In genomic region chr17:48234550-48234949, GRCm38 (mm10) we compare ENCODE assay signal across 39 mouse cellular contexts. TPM values are rescaled to one million over a fixed set of nuclear protein-coding genes. Genes with fewer than 3 reads are reported as not detected.
DNase-seq lines count a peak whose midpoint lies in the region; ATAC-seq and TF ChIP-seq lines count a peak whose summit lies in the region.
"Had no signal": no experiment of that assay in that cellular context is flagged by ENCODE, and none has a peak within 500 bp of the region (broad histone marks: within the 10 kb centered on the region; RNA-seq: fewer than 3 reads in every experiment).

No protein-coding gene starts in this region.

- H3K9me3 ChIP-seq in liver, postnatal 0 days (ENCODE audit: low read length) = no peaks in the 10 kb centered on the region
- H3K9me3 ChIP-seq in liver, embryonic 11.5 days (ENCODE audit: control insufficient read depth, low read length) = no peaks in the 10 kb centered on the region
- H3K9me3 ChIP-seq: embryonic facial prominence, embryonic 10.5 days; embryonic facial prominence, embryonic 15.5 days; forebrain, embryonic 12.5 days; heart, embryonic 12.5 days; kidney, embryonic 15.5 days had no signal

- no peak overlapping the region for H3K27ac ChIP-seq in liver, postnatal 0 days (ENCODE audit: low read depth)
- no peak overlapping the region for H3K27ac ChIP-seq in liver, embryonic 11.5 days (ENCODE audit: low read depth, low read length)
- H3K27ac ChIP-seq: embryonic facial prominence, embryonic 10.5 days; embryonic facial prominence, embryonic 15.5 days; forebrain, embryonic 12.5 days; kidney, embryonic 15.5 days; liver, embryonic 14.5 days; midbrain, embryonic 13.5 days; neural tube, embryonic 15.5 days had no signal

- H3K4me2 ChIP-seq in liver, postnatal 0 days (ENCODE audit: low read depth, low read length) = peak overlapping the region; percentile 1
- H3K4me2 ChIP-seq in liver, embryonic 11.5 days = no peak overlapping the region
- H3K4me2 ChIP-seq: embryonic facial prominence, embryonic 15.5 days; forebrain, embryonic 12.5 days; heart, embryonic 12.5 days; kidney, embryonic 15.5 days; midbrain, embryonic 13.5 days; neural tube, embryonic 15.5 days had no signal

- no peaks in the 10 kb centered on the region; the same call in 1 of the 2 replicates for H3K4me1 ChIP-seq in liver, postnatal 0 days (ENCODE audit: insufficient read depth)
- no peaks in the 10 kb centered on the region for H3K4me1 ChIP-seq in liver, embryonic 11.5 days (replicated peaks; ENCODE audit: control insufficient read depth, insufficient read depth, low read length)
- H3K4me1 ChIP-seq: embryonic facial prominence, embryonic 10.5 days; embryonic facial prominence, embryonic 15.5 days; forebrain, embryonic 12.5 days; heart, embryonic 12.5 days; kidney, embryonic 15.5 days; midbrain, embryonic 13.5 days; neural tube, embryonic 15.5 days had no signal

- WGBS in liver, postnatal 0 days (ENCODE audit: insufficient replicate concordance) = 52% methylated on average over 5 of the region's 5 CpGs
- WGBS in liver, embryonic 11.5 days = 65% methylated on average over 5 of the region's 5 CpGs

- no peak for TF ChIP-seq EP300 in liver, postnatal 0 days (IDR thresholded peaks at IDR 0.05; ENCODE audit: low read depth)

- ATAC-seq in liver, postnatal 0 days = peak; percentile 64
- ATAC-seq in liver, embryonic 11.5 days (replicated peaks; ENCODE audit: low FRiP score) = no peak
- ATAC-seq in megakaryocyte, adult 5-6 weeks (ENCODE audit: poor library complexity, severe bottlenecking) = peak; percentile 22
- ATAC-seq: forebrain, postnatal 0 days; hindbrain, embryonic 16.5 days; midbrain, embryonic 13.5 days had no signal

- no peak for DNase-seq in liver, postnatal 0 days
- DNase-seq in liver, embryonic 11.5 days (ENCODE audit: low spot score) = no peak
- peak; percentile 4 to 40 for DNase-seq in spleen, postnatal 4 days (ENCODE audit: low spot score in 2 of 2)
- no peak for DNase-seq in spleen, postnatal 36 days (ENCODE audit: low spot score in 2 of 2)
- peak; percentile 19 for DNase-seq in testis, postnatal 10 days (ENCODE audit: low spot score)
- no peak for DNase-seq in cerebellum, postnatal 14 days
- DNase-seq: adrenal gland, adult 8-10 months; B cell, adult 2 months; cerebellum, adult 2 months; cerebellum, postnatal 25 days; forebrain, postnatal 0 days; gastrocnemius, postnatal 14 days; heart, adult 18-20 months; kidney, adult 18-20 months; kidney, postnatal 25 days; right cerebral cortex, postnatal 25 days; spleen, adult 18-20 months; thymus, adult 18-20 months; thymus, postnatal 25 days had no signal

- no peak for TF ChIP-seq CTCF in liver, postnatal 0 days (IDR thresholded peaks at IDR 0.05; ENCODE audit: low read depth)

- no peaks in the 10 kb centered on the region for H3K27me3 ChIP-seq in liver, postnatal 0 days (ENCODE audit: insufficient read depth, low read length)
- no peaks in the 10 kb centered on the region for H3K27me3 ChIP-seq in liver, embryonic 11.5 days (replicated peaks; ENCODE audit: control insufficient read depth, insufficient read depth, low read length)
- H3K27me3 ChIP-seq: CH12.LX; embryonic facial prominence, embryonic 15.5 days; forebrain, embryonic 12.5 days; heart, embryonic 12.5 days; kidney, embryonic 15.5 days; midbrain, embryonic 13.5 days; neural tube, embryonic 15.5 days had no signal

- peak overlapping the region; percentile 19; the same call in 1 of the 2 replicates for H3K4me3 ChIP-seq in liver, postnatal 0 days (ENCODE audit: low read depth, low read length)
- H3K4me3 ChIP-seq in liver, embryonic 11.5 days (ENCODE audit: low read depth, low read length) = no peak overlapping the region
- H3K4me3 ChIP-seq: embryonic facial prominence, embryonic 10.5 days; embryonic facial prominence, embryonic 15.5 days; forebrain, embryonic 12.5 days; heart, embryonic 12.5 days; kidney, embryonic 15.5 days; midbrain, embryonic 13.5 days; neural tube, embryonic 15.5 days had no signal

- H3K36me3 ChIP-seq in liver, postnatal 0 days (replicated peaks; ENCODE audit: insufficient read depth, low read length) = no peaks in the 10 kb centered on the region
- H3K36me3 ChIP-seq in liver, embryonic 11.5 days (ENCODE audit: control insufficient read depth, insufficient read depth, low read length) = no peaks in the 10 kb centered on the region
- H3K36me3 ChIP-seq: embryonic facial prominence, embryonic 10.5 days; embryonic facial prominence, embryonic 15.5 days; forebrain, embryonic 12.5 days; heart, embryonic 12.5 days; kidney, embryonic 15.5 days; midbrain, embryonic 13.5 days; neural tube, embryonic 15.5 days had no signal

- no peak overlapping the region for H3K9ac ChIP-seq in liver, postnatal 0 days (replicated peaks)
- H3K9ac ChIP-seq in liver, embryonic 11.5 days (ENCODE audit: low read depth, low read length) = no peak overlapping the region
- H3K9ac ChIP-seq: embryonic facial prominence, embryonic 15.5 days; forebrain, embryonic 12.5 days; forebrain, postnatal 0 days; heart, embryonic 12.5 days; kidney, embryonic 15.5 days; liver, embryonic 14.5 days; midbrain, embryonic 13.5 days; neural tube, embryonic 15.5 days had no signal

RNA-seq across cellular contexts. Expression of gene Trem1, which starts 2.0 kb away (rescaled TPM):
- polyA plus RNA-seq in liver, postnatal 0 days (2015; fragmentation: Nextera tagmentation; extraction: Ambion mirVana) = 1.6 and 2.1 TPM in 2 replicates
- 0.36 and 0.89 TPM in 2 replicates for polyA plus RNA-seq in liver, embryonic 11.5 days (2014; fragmentation: Nextera tagmentation; extraction: Ambion mirVana)
- total RNA-seq in megakaryocyte, adult 5-6 weeks (2015) = 5.4 and 6.6 TPM in 2 replicates
- total RNA-seq in megakaryocyte, adult 5-6 weeks (2017) = 18.9 and 19.2 TPM in 2 replicates
- total RNA-seq: ES-E14; gastrocnemius, postnatal 14 days; layer of hippocampus, adult 18-20 months; layer of hippocampus, postnatal 10 days; left cerebral cortex, adult 18-20 months; left cerebral cortex, postnatal 36 days had no signal
- polyA plus RNA-seq: embryonic facial prominence, embryonic 10.5 days; embryonic facial prominence, embryonic 15.5 days; forebrain, embryonic 12.5 days; hindbrain, embryonic 16.5 days; midbrain, embryonic 13.5 days; neural tube, embryonic 15.5 days; stomach, embryonic 14.5 days had no signal

RNA-seq across cellular contexts. Expression of gene Trem3, which starts 13.0 kb away (rescaled TPM):
- 12.2 and 14.3 TPM in 2 replicates for polyA plus RNA-seq in liver, postnatal 0 days (2015; fragmentation: Nextera tagmentation; extraction: Ambion mirVana)
- polyA plus RNA-seq in liver, embryonic 11.5 days (2014; fragmentation: Nextera tagmentation; extraction: Ambion mirVana) = 1.4 and 1.9 TPM in 2 replicates
- total RNA-seq in megakaryocyte, adult 5-6 weeks (2015) = 77.8 and 87.0 TPM in 2 replicates
- 72.1 and 98.8 TPM in 2 replicates for total RNA-seq in megakaryocyte, adult 5-6 weeks (2017)
- total RNA-seq: CH12.LX; ES-E14; forebrain, postnatal 0 days; gastrocnemius, postnatal 14 days; heart, adult 18-20 months; layer of hippocampus, adult 18-20 months; layer of hippocampus, postnatal 10 days; left cerebral cortex, adult 18-20 months; megakaryocyte-erythroid progenitor cell, adult 5-6 weeks had no signal
- polyA plus RNA-seq: cerebellum, adult 2 months; embryonic facial prominence, embryonic 10.5 days; embryonic facial prominence, embryonic 15.5 days; forebrain, embryonic 12.5 days; forebrain, postnatal 0 days; heart, embryonic 12.5 days; hindbrain, embryonic 16.5 days; kidney, embryonic 15.5 days; limb, embryonic 14.5 days; midbrain, embryonic 13.5 days; neural tube, embryonic 15.5 days; stomach, embryonic 14.5 days had no signal

RNA-seq across cellular contexts. Expression of gene Treml4, which starts 29.5 kb away (rescaled TPM):
- polyA plus RNA-seq in liver, postnatal 0 days (2015; fragmentation: Nextera tagmentation; extraction: Ambion mirVana) = 7.9 and 9.2 TPM in 2 replicates
- 2.5 and 2.9 TPM in 2 replicates for polyA plus RNA-seq in liver, embryonic 11.5 days (2014; fragmentation: Nextera tagmentation; extraction: Ambion mirVana)
- total RNA-seq in megakaryocyte, adult 5-6 weeks (2015) = 5.5 and 6.3 TPM in 2 replicates
- 15.4 and 20.2 TPM in 2 replicates for total RNA-seq in megakaryocyte, adult 5-6 weeks (2017)
- total RNA-seq: forebrain, postnatal 0 days; gastrocnemius, postnatal 14 days; hematopoietic stem cell, adult 5-6 weeks; layer of hippocampus, adult 18-20 months; layer of hippocampus, postnatal 10 days; left cerebral cortex, postnatal 36 days; megakaryocyte-erythroid progenitor cell, adult 5-6 weeks had no signal
- polyA plus RNA-seq: forebrain, postnatal 0 days; neural tube, embryonic 15.5 days had no signal

Comparison
In these comparisons a context has a peak if more than half of its experiments do, and no peak if none do; other contexts are left out.
1. DNase-seq: peak in spleen, postnatal 4 days (2 of 2) and testis, postnatal 10 days (single experiment); none in liver, postnatal 0 days (single experiment), liver, embryonic 11.5 days (single experiment), spleen, postnatal 36 days (0 of 2) and cerebellum, postnatal 14 days (0 of 2).